Mouse (Mus musculus): ENCODE measurements around the gene Pfkfb2. TPM values are rescaled to one million over a fixed set of nuclear protein-coding genes. Genes with fewer than 3 reads are reported as not detected.
A peak's percentile ranks its signal among the peaks of the same experiment; 100 is the strongest.

Pfkfb2 gene
- polyA plus RNA-seq, 1 experiment from 2014 or later = 9.5 TPM

GRCm38 (mm10) chr1:130762045-130762760, 33.1 kb upstream of the Pfkfb2 start:
- DNase-seq (ENCODE audit: low spot score, missing footprints) (peak; percentile 56), ATAC-seq (ENCODE audit: low FRiP score) (no peak)
- H3K4me2 ChIP-seq = no peak overlapping the region
- H3K36me3 ChIP-seq (ENCODE audit: control insufficient read depth, insufficient read depth, low read length) = no peaks in the 10 kb centered on the region
- H3K27me3 ChIP-seq (ENCODE audit: control insufficient read depth, insufficient read depth, low read length) = no peaks in the 10 kb centered on the region
- 89% methylated on average over 3 of the region's 3 CpGs for WGBS
- H3K9ac ChIP-seq (ENCODE audit: low read length) = no peak overlapping the region
- no peak overlapping the region for H3K27ac ChIP-seq (ENCODE audit: low read depth, low read length)
- H3K4me3 ChIP-seq (ENCODE audit: low read depth, low read length) = no peak overlapping the region
- no peaks in the 10 kb centered on the region for H3K9me3 ChIP-seq (ENCODE audit: control insufficient read depth, low read length)
- H3K4me1 ChIP-seq (ENCODE audit: control insufficient read depth, insufficient read depth, low read length) = no peaks in the 10 kb centered on the region

- Histone ChIP-seq H3K36me3 (ENCODE audit: control insufficient read depth, insufficient read depth, low read length) (no peaks in the 10 kb centered on the region), H3K4me1 (ENCODE audit: control insufficient read depth, insufficient read depth, low read length) (no peaks in the 10 kb centered on the region), H3K27ac (ENCODE audit: low read depth, low read length) (no peak overlapping the region), H3K4me2 (no peak overlapping the region), H3K27me3 (ENCODE audit: control insufficient read depth, insufficient read depth, low read length) (no peaks in the 10 kb centered on the region), H3K9me3 (ENCODE audit: control insufficient read depth, low read length) (no peaks in the 10 kb centered on the region), H3K9ac (ENCODE audit: low read length) (no peak overlapping the region), H3K4me3 (ENCODE audit: low read depth, low read length) (no peak overlapping the region)
- 83% methylated on average over 1 of the region's 1 CpGs for WGBS
- DNase-seq (ENCODE audit: low spot score, missing footprints) (peak; percentile 49), ATAC-seq (ENCODE audit: low FRiP score) (no peak)
These were observed 32.5 kb upstream of the Pfkfb2 start for GRCm38 (mm10) chr1:130761597-130761996.

GRCm38 (mm10) chr1:130759689-130760088, 30.6 kb upstream of the Pfkfb2 start:
- 84% methylated on average over 9 of the region's 9 CpGs for WGBS
- DNase-seq (ENCODE audit: low spot score, missing footprints) (peak; percentile 68), ATAC-seq (ENCODE audit: low FRiP score) (no peak)
- Histone ChIP-seq H3K9me3 (ENCODE audit: control insufficient read depth, low read length) (no peaks in the 10 kb centered on the region), H3K36me3 (ENCODE audit: control insufficient read depth, insufficient read depth, low read length) (no peaks in the 10 kb centered on the region), H3K4me1 (ENCODE audit: control insufficient read depth, insufficient read depth, low read length) (no peaks in the 10 kb centered on the region), H3K27ac (ENCODE audit: low read depth, low read length) (no peak overlapping the region), H3K9ac (ENCODE audit: low read length) (no peak overlapping the region), H3K27me3 (ENCODE audit: control insufficient read depth, insufficient read depth, low read length) (no peaks in the 10 kb centered on the region), H3K4me2 (no peak overlapping the region), H3K4me3 (ENCODE audit: low read depth, low read length) (no peak overlapping the region)

- Histone ChIP-seq H3K9ac (ENCODE audit: low read length) (no peak overlapping the region), H3K9me3 (ENCODE audit: control insufficient read depth, low read length) (no peaks in the 10 kb centered on the region), H3K27me3 (ENCODE audit: control insufficient read depth, insufficient read depth, low read length) (no peaks in the 10 kb centered on the region), H3K36me3 (ENCODE audit: control insufficient read depth, insufficient read depth, low read length) (no peaks in the 10 kb centered on the region), H3K27ac (ENCODE audit: low read depth, low read length) (no peak overlapping the region), H3K4me2 (no peak overlapping the region), H3K4me1 (ENCODE audit: control insufficient read depth, insufficient read depth, low read length) (no peaks in the 10 kb centered on the region), H3K4me3 (ENCODE audit: low read depth, low read length) (no peak overlapping the region)
- WGBS = 80% methylated on average over 3 of the region's 3 CpGs
- ATAC-seq (ENCODE audit: low FRiP score) (no peak), DNase-seq (ENCODE audit: low spot score, missing footprints) (peak; percentile 35)
These were observed 17.8 kb upstream of the Pfkfb2 start for GRCm38 (mm10) chr1:130746819-130747218.

GRCm38 (mm10) chr1:130745591-130745990, 16.5 kb upstream of the Pfkfb2 start:
- Histone ChIP-seq H3K4me2 (no peak overlapping the region), H3K4me3 (ENCODE audit: low read depth, low read length) (no peak overlapping the region), H3K9me3 (ENCODE audit: control insufficient read depth, low read length) (no peaks in the 10 kb centered on the region), H3K36me3 (ENCODE audit: control insufficient read depth, insufficient read depth, low read length) (no peaks in the 10 kb centered on the region), H3K4me1 (ENCODE audit: control insufficient read depth, insufficient read depth, low read length) (no peaks in the 10 kb centered on the region), H3K27ac (ENCODE audit: low read depth, low read length) (no peak overlapping the region), H3K27me3 (ENCODE audit: control insufficient read depth, insufficient read depth, low read length) (no peaks in the 10 kb centered on the region), H3K9ac (ENCODE audit: low read length) (no peak overlapping the region)
- peak; percentile 60 for DNase-seq (ENCODE audit: low spot score, missing footprints)
- WGBS = 90% methylated on average over 3 of the region's 3 CpGs
- no peak for ATAC-seq (ENCODE audit: low FRiP score)

DNA sequence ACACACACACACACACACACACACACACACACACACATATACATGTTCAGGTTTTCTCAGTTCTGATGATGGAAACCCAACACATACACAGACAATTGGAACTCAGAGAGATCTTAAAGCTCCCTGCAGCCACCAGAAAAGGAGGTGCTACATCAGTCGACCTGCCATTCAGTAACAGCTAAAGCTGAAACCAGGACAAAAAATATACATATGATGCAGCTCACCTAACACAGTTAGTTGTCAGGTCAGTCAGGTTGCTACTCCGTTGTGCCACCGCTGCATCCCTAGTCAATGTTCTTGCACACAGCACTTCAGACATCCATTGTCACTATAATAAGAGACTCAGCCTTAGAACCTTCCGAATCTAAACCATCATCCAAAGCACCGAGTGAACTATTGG, 15.9 kb upstream of the Pfkfb2 start:
- DNase-seq (ENCODE audit: low spot score, missing footprints) = peak; percentile 54
- ATAC-seq (ENCODE audit: low FRiP score) = no peak
- no peaks in the 10 kb centered on the region for H3K9me3 ChIP-seq (ENCODE audit: control insufficient read depth, low read length)
- no peak overlapping the region for H3K9ac ChIP-seq (ENCODE audit: low read length)
- H3K4me3 ChIP-seq (ENCODE audit: low read depth, low read length) = no peak overlapping the region
- no peaks in the 10 kb centered on the region for H3K4me1 ChIP-seq (ENCODE audit: control insufficient read depth, insufficient read depth, low read length)
- WGBS = 91% methylated on average over 5 of the region's 5 CpGs
- no peaks in the 10 kb centered on the region for H3K36me3 ChIP-seq (ENCODE audit: control insufficient read depth, insufficient read depth, low read length)
- H3K4me2 ChIP-seq = no peak overlapping the region
- no peaks in the 10 kb centered on the region for H3K27me3 ChIP-seq (ENCODE audit: control insufficient read depth, insufficient read depth, low read length)
- no peak overlapping the region for H3K27ac ChIP-seq (ENCODE audit: low read depth, low read length)

- WGBS = 80% methylated on average over 2 of the region's 2 CpGs
These were observed 15.2 kb upstream of the Pfkfb2 start for GRCm38 (mm10) chr1:130744217-130744616.

DNA sequence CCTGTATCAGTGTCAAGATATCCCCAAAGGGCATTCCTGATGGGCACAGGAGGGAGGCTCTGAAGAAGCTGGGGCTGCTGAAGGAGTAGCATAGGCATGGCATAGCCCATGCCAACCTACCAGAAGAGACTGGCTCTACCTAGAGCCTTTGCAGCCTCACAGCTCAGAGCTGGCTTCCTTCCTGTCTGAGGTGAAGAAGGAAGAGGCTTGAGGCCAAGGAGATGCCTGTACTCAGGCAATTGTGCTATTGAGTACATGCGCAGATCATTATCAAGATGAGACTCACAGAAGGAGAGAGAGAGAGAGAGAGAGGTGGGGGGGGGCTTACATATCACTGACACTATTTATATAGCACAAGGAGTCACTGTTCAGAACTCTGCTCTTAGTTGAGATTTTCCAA, 14.7 kb upstream of the Pfkfb2 start:
- Histone ChIP-seq H3K4me1 (ENCODE audit: control insufficient read depth, insufficient read depth, low read length) (no peaks in the 10 kb centered on the region), H3K27me3 (ENCODE audit: control insufficient read depth, insufficient read depth, low read length) (no peaks in the 10 kb centered on the region), H3K36me3 (ENCODE audit: control insufficient read depth, insufficient read depth, low read length) (no peaks in the 10 kb centered on the region), H3K9me3 (ENCODE audit: control insufficient read depth, low read length) (no peaks in the 10 kb centered on the region), H3K9ac (ENCODE audit: low read length) (no peak overlapping the region), H3K27ac (ENCODE audit: low read depth, low read length) (no peak overlapping the region), H3K4me3 (ENCODE audit: low read depth, low read length) (no peak overlapping the region), H3K4me2 (no peak overlapping the region)
- ATAC-seq (ENCODE audit: low FRiP score) = no peak
- WGBS = 96% methylated on average over 1 of the region's 1 CpGs
- DNase-seq (ENCODE audit: low spot score, missing footprints) = no peak

More at GRCm38 (mm10) chr1:130744217-130744616, 15.2 kb upstream of the Pfkfb2 start:
- Histone ChIP-seq H3K4me3 (ENCODE audit: low read depth, low read length) (no peak overlapping the region), H3K36me3 (ENCODE audit: control insufficient read depth, insufficient read depth, low read length) (no peaks in the 10 kb centered on the region), H3K27me3 (ENCODE audit: control insufficient read depth, insufficient read depth, low read length) (no peaks in the 10 kb centered on the region), H3K4me1 (ENCODE audit: control insufficient read depth, insufficient read depth, low read length) (no peaks in the 10 kb centered on the region), H3K9me3 (ENCODE audit: control insufficient read depth, low read length) (no peaks in the 10 kb centered on the region), H3K4me2 (no peak overlapping the region), H3K9ac (ENCODE audit: low read length) (no peak overlapping the region), H3K27ac (ENCODE audit: low read depth, low read length) (no peak overlapping the region)
- DNase-seq (ENCODE audit: low spot score, missing footprints) (peak; percentile 56), ATAC-seq (ENCODE audit: low FRiP score) (no peak)

- ATAC-seq (ENCODE audit: low FRiP score) = no peak
- no peaks in the 10 kb centered on the region for H3K4me1 ChIP-seq (ENCODE audit: control insufficient read depth, insufficient read depth, low read length)
- H3K4me3 ChIP-seq (ENCODE audit: low read depth, low read length) = no peak overlapping the region
- H3K36me3 ChIP-seq (ENCODE audit: control insufficient read depth, insufficient read depth, low read length) = no peaks in the 10 kb centered on the region
- H3K4me2 ChIP-seq = no peak overlapping the region
- no peaks in the 10 kb centered on the region for H3K9me3 ChIP-seq (ENCODE audit: control insufficient read depth, low read length)
- no peaks in the 10 kb centered on the region for H3K27me3 ChIP-seq (ENCODE audit: control insufficient read depth, insufficient read depth, low read length)
- no peak overlapping the region for H3K27ac ChIP-seq (ENCODE audit: low read depth, low read length)
- 83% methylated on average over 7 of the region's 7 CpGs for WGBS
- H3K9ac ChIP-seq (ENCODE audit: low read length) = no peak overlapping the region
- DNase-seq (ENCODE audit: low spot score, missing footprints) = peak; percentile 69
These were observed 13.1 kb upstream of the Pfkfb2 start for GRCm38 (mm10) chr1:130742201-130742600.
